Mouse (Mus musculus) testis, adult 2 months (tissue): ENCODE measurements around the gene Uqcrq.

Experiments used
- CTCF ChIP-seq: fragments of 200-500 bp; IDR thresholded peaks from 2 replicates; pipeline ENCODE4 v1.5.1; 2012; ENCODE audit warnings: low read depth, mild to moderate bottlenecking, inconsistent platforms, low read length, moderate library complexity; ENCODE audit not compliant: control insufficient read depth, insufficient read depth, insufficient replicate concordance
- POLR2A ChIP-seq: fragments of 200-500 bp; IDR thresholded peaks from 2 replicates; pipeline ENCODE4 v1.6.1; 2012; ENCODE audit warnings: low read depth, mild to moderate bottlenecking, inconsistent platforms, low read length, moderate library complexity; ENCODE audit not compliant: control insufficient read depth

GRCm38 (mm10) chr11:53479171-53479782, 48.6 kb upstream of the Uqcrq start:
- TF ChIP-seq POLR2A = no peak
- no peak for TF ChIP-seq CTCF
